ENCODE assay signal across 21 mouse cellular contexts in genomic region chr8:95223969-95224368, GRCm38 (mm10).
"Had no signal": no experiment of that assay in that cellular context is flagged by ENCODE, and none has a peak within 500 bp of the region (broad histone marks: within the 10 kb centered on the region; RNA-seq: fewer than 3 reads in every experiment).

No protein-coding gene starts in this region.

- H3K27me3 ChIP-seq: liver, embryonic 13.5 days; liver, embryonic 15.5 days; midbrain, embryonic 12.5 days; neural tube, embryonic 13.5 days; neural tube, embryonic 15.5 days had no signal

- H3K9ac ChIP-seq: liver, embryonic 13.5 days; liver, embryonic 15.5 days; liver, postnatal 0 days; lung, embryonic 14.5 days; midbrain, embryonic 12.5 days; neural tube, embryonic 13.5 days; neural tube, embryonic 15.5 days had no signal

- ATAC-seq: liver, postnatal 0 days; midbrain, embryonic 16.5 days had no signal

- H3K4me1 ChIP-seq: liver, embryonic 13.5 days; liver, embryonic 15.5 days; midbrain, embryonic 12.5 days; neural tube, embryonic 15.5 days had no signal

- DNase-seq: liver, embryonic 13.5 days; liver, postnatal 0 days; lung, embryonic 14.5 days; lung, postnatal 10 days; lung, postnatal 4 days; midbrain, embryonic 14.5 days; retina, postnatal 1 day; right cerebral cortex, adult 18-20 months; right cerebral cortex, postnatal 25 days; right cerebral cortex, postnatal 4 days; spleen, adult 18-20 months; thymus, adult 18-20 months; thymus, postnatal 14 days; thymus, postnatal 36 days had no signal

- H3K36me3 ChIP-seq: liver, embryonic 13.5 days; liver, embryonic 15.5 days; midbrain, embryonic 12.5 days; neural tube, embryonic 13.5 days; neural tube, embryonic 15.5 days had no signal

- H3K4me3 ChIP-seq: liver, embryonic 13.5 days; liver, embryonic 15.5 days; megakaryocyte, embryonic 14.5 days; midbrain, embryonic 12.5 days; myocyte; neural tube, embryonic 13.5 days; neural tube, embryonic 15.5 days had no signal

- H3K27ac ChIP-seq: liver, embryonic 13.5 days; liver, embryonic 15.5 days; midbrain, embryonic 12.5 days; neural tube, embryonic 13.5 days; neural tube, embryonic 15.5 days had no signal

- H3K4me2 ChIP-seq: liver, embryonic 13.5 days; liver, embryonic 15.5 days; lung, embryonic 14.5 days; midbrain, embryonic 12.5 days; neural tube, embryonic 13.5 days; neural tube, embryonic 15.5 days had no signal

- H3K9me3 ChIP-seq: liver, embryonic 13.5 days; liver, embryonic 15.5 days; megakaryocyte, embryonic 14.5 days; midbrain, embryonic 12.5 days; neural tube, embryonic 13.5 days; neural tube, embryonic 15.5 days had no signal
